Mouse (Mus musculus): ENCODE data around the gene Nptxr.

DNA sequence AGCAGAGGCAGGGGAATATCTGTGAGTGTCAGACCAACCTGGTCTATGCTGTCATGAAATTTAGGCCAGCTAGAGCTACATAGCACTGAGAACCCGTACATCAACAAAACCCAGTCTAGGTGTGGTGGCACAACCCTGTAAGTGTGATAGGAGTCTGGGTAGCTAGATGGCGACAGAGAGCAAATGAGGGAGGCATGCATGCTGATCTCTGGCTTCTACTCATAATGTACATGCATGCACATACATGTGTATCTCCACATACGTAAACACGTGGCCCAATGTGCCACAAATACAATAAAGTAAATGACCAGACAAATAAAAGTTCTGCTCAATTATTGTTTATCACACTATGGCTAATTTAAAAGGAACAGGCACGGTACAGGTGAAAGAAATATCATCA, 3.5 kb upstream of the Nptxr start:
- no peak for TF ChIP-seq CTCF (IDR thresholded peaks at IDR 0.05; ENCODE audit: insufficient read depth, low read depth, low read length)
- no peak for TF ChIP-seq POLR2A (IDR thresholded peaks at IDR 0.05; ENCODE audit: insufficient read depth, low read depth, low read length)

Data from olfactory bulb, adult 2 months (tissue).